Mouse (Mus musculus) layer of hippocampus, postnatal 36 days (tissue): Measurements from ENCODE around the gene Ghdc. TPM values are rescaled to one million over a fixed set of nuclear protein-coding genes. Genes with fewer than 3 reads are reported as not detected.

Experiments used
- DNase-seq, 2 experiments: peaks; one replicate each; pipeline ENCODE4 v3.0.0; 2022
- total RNA-seq, 2 experiments: library from RNA; stranded (reverse); gene quantifications; 2 replicates each; pipeline ENCODE4 v1.2.3; 2021

Gene Ghdc
- total RNA-seq, 2 experiments from 2014 or later = 6.2 to 9.9 TPM

- no peak for DNase-seq
These were observed 54.1 kb downstream of the Ghdc start for GRCm38 (mm10) chr11:100716649-100717048.

Other genes starting within 250 kb of the Ghdc start
- 100 to 1,000 TPM; 103 to 109 TPM for gene Acly, start 243.0 kb downstream of the Ghdc start, total RNA-seq
- 1 to 10 TPM in 1 of 2 experiments, under 1 TPM in 1; 0.82 to 1.3 TPM for gene Ttc25, start 225.3 kb downstream of the Ghdc start, total RNA-seq
- gene Cnp, start 196.1 kb downstream of the Ghdc start, total RNA-seq = 100 to 1,000 TPM; 246 to 256 TPM
- 10 to 100 TPM; 12.5 to 15.1 TPM for gene Nkiras2, start 151.7 kb downstream of the Ghdc start, total RNA-seq
- 100 to 1,000 TPM; 249 to 265 TPM for gene Dnajc7, start 150.8 kb downstream of the Ghdc start, total RNA-seq
- under 1 TPM; 0.15 to 0.66 TPM for gene Zfp385c, start 78.5 kb downstream of the Ghdc start, total RNA-seq
- 1 to 10 TPM; 1.5 to 3.4 TPM for gene Dhx58, start 66.7 kb downstream of the Ghdc start, total RNA-seq
- gene Kat2a, start 58.5 kb downstream of the Ghdc start, total RNA-seq = 10 to 100 TPM; 53.0 to 54.4 TPM
- not detected for gene Hspb9, start 57.1 kb downstream of the Ghdc start, total RNA-seq
- 100 to 1,000 TPM; 143 to 149 TPM for gene Rab5c, start 32.7 kb downstream of the Ghdc start, total RNA-seq
- 1 to 10 TPM; 1.7 TPM for gene Kcnh4, start 11.0 kb downstream of the Ghdc start, total RNA-seq
- not detected for gene Hcrt, start 8.0 kb downstream of the Ghdc start, total RNA-seq
- gene Stat5b, start 79.8 kb upstream of the Ghdc start, total RNA-seq = 10 to 100 TPM; 11.7 to 12.7 TPM
- gene Stat5a, start 88.4 kb upstream of the Ghdc start, total RNA-seq = 1 to 10 TPM; 1.1 to 1.5 TPM
- gene Stat3, start 168.6 kb upstream of the Ghdc start, total RNA-seq = 10 to 100 TPM; 34.2 to 44.7 TPM
- 10 to 100 TPM; 12.4 to 14.5 TPM for gene Cavin1, start 199.9 kb upstream of the Ghdc start, total RNA-seq
- 100 to 1,000 TPM; 464 to 482 TPM for gene Atp6v0a1, start 238.5 kb upstream of the Ghdc start, total RNA-seq